Mouse (Mus musculus): ENCODE results near the gene Cnnm2. TPM values are rescaled to one million over a fixed set of nuclear protein-coding genes. Genes with fewer than 3 reads are reported as not detected.
A peak's percentile ranks its signal among the peaks of the same experiment; 100 is the strongest.
"Not testable (repeated sequence)": the region's sequence is repeated elsewhere in the genome, so short reads cannot be mapped to it uniquely, and the experiment has no call there.

Gene Cnnm2
- total RNA-seq (2021), result 1 to 10 TPM; 2.4 to 3.3 TPM
- long read RNA-seq, experiment 1, partial matches to known transcripts, result 0 of 2 reads
- long read RNA-seq, experiment 1, other reads (novel, unspliced or antisense), result 1 of 2 reads
- long read RNA-seq, experiment 2, full-length matches to known transcripts, result 1 of 1 reads
- long read RNA-seq, experiment 2, partial matches to known transcripts, result 0 of 1 reads
- long read RNA-seq, experiment 2, other reads (novel, unspliced or antisense), result 0 of 1 reads

- intact Hi-C loops (cut with DNase I), result loop anchor here (5.0 kb wide), 1 partner anchor 231 kb away; no protein-coding TSS in a partner anchor
- DNase-seq, result peak; percentile 99 to 100
These were observed at the start of gene Cnnm2 for GRCm38 (mm10) chr19:46761247-46761946. Cnnm2 (plus strand) TSS chr19:46761596.

GRCm38 (mm10) chr19:46714234-46714633 is 47.2 kb upstream of the Cnnm2 start:
- intact Hi-C loops (cut with DNase I), result no loop called here
- DNase-seq, result no peak

GRCm38 (mm10) chr19:46715016-46715415 is 46.4 kb upstream of the Cnnm2 start:
- intact Hi-C loops (cut with DNase I), result no loop called here
- no peak for DNase-seq

GRCm38 (mm10) chr19:46718150-46718549 is 43.2 kb upstream of the Cnnm2 start:
- intact Hi-C loops (cut with DNase I), result no loop called here
- DNase-seq, result no peak

GRCm38 (mm10) chr19:46724411-46724810 is 37.0 kb upstream of the Cnnm2 start:
- intact Hi-C loops (cut with DNase I), result no loop called here
- no peak for DNase-seq

- intact Hi-C loops (cut with DNase I), result no loop called here
- no peak for DNase-seq
These were observed 35.3 kb upstream of the Cnnm2 start for GRCm38 (mm10) chr19:46726142-46726541.

GRCm38 (mm10) chr19:46727140-46727736 is 34.2 kb upstream of the Cnnm2 start:
- no peak for DNase-seq
- intact Hi-C loops (cut with DNase I), result no loop called here

GRCm38 (mm10) chr19:46727945-46728540 is 33.4 kb upstream of the Cnnm2 start:
- intact Hi-C loops (cut with DNase I), result no loop called here
- no peak for DNase-seq

- intact Hi-C loops (cut with DNase I), result no loop called here
These were observed 32.5 kb upstream of the Cnnm2 start for GRCm38 (mm10) chr19:46728909-46729308.

GRCm38 (mm10) chr19:46731351-46731750 is 30.0 kb upstream of the Cnnm2 start:
- no peak for DNase-seq

More at GRCm38 (mm10) chr19:46728909-46729308, 32.5 kb upstream of the Cnnm2 start:
- no peak for DNase-seq

GRCm38 (mm10) chr19:46732673-46733072 is 28.7 kb upstream of the Cnnm2 start:
- DNase-seq; intact Hi-C loops (cut with DNase I): not testable (repeated sequence)

More at GRCm38 (mm10) chr19:46731351-46731750, 30.0 kb upstream of the Cnnm2 start:
- intact Hi-C loops (cut with DNase I), result no loop called here

- intact Hi-C loops (cut with DNase I), result no loop called here
- no peak for DNase-seq
These were observed 27.8 kb upstream of the Cnnm2 start for GRCm38 (mm10) chr19:46733626-46734025.

GRCm38 (mm10) chr19:46735241-46735640 is 26.2 kb upstream of the Cnnm2 start:
- intact Hi-C loops (cut with DNase I), result no loop called here
- DNase-seq, result no peak

GRCm38 (mm10) chr19:46737106-46737505 is 24.3 kb upstream of the Cnnm2 start:
- intact Hi-C loops (cut with DNase I), result no loop called here
- DNase-seq, result no peak

- peak in 1 of 2 experiments; percentile 44 for DNase-seq
- intact Hi-C loops (cut with DNase I), result loop anchor here (1.0 kb wide), 1 partner anchor 68 kb away; no protein-coding TSS in a partner anchor
These were observed 20.9 kb upstream of the Cnnm2 start for GRCm38 (mm10) chr19:46740341-46741008.

GRCm38 (mm10) chr19:46741574-46741973 is 19.8 kb upstream of the Cnnm2 start:
- intact Hi-C loops (cut with DNase I), result no loop called here
- DNase-seq, result no peak

- intact Hi-C loops (cut with DNase I), result no loop called here
- DNase-seq, result no peak
These were observed 16.7 kb upstream of the Cnnm2 start for GRCm38 (mm10) chr19:46744681-46745080.

- DNase-seq, result no peak
- intact Hi-C loops (cut with DNase I), result no loop called here
These were observed 13.6 kb upstream of the Cnnm2 start for GRCm38 (mm10) chr19:46747799-46748198.

GRCm38 (mm10) chr19:46752235-46752634 is 9.2 kb upstream of the Cnnm2 start:
- intact Hi-C loops (cut with DNase I), result no loop called here
- no peak for DNase-seq

GRCm38 (mm10) chr19:46755066-46755465 is 6.3 kb upstream of the Cnnm2 start:
- intact Hi-C loops (cut with DNase I), result loop anchor here (5.0 kb wide), 1 partner anchor 83 kb away; the partner anchor contains the start of gene Cyp17a1

More at GRCm38 (mm10) chr19:46755066-46755465, 6.3 kb upstream of the Cnnm2 start:
- no peak for DNase-seq

Data from gastrocnemius, postnatal 36 days (tissue).